Mouse (Mus musculus) E14TG2a.4 (cell line): Measurements from ENCODE around the gene Macrod2.

Source experiments
- CTCF ChIP-seq: conservative IDR thresholded peaks from 2 replicates; pipeline ENCODE4 v1.5.1; 2014; ENCODE audit warnings: low read length
- NANOG ChIP-seq: IDR thresholded peaks from 2 replicates; pipeline ENCODE4 v1.6.1; 2014; ENCODE audit warnings: borderline replicate concordance, low read length, mixed read lengths
- POU5F1 ChIP-seq: IDR thresholded peaks from 2 replicates; pipeline ENCODE4 v1.6.1; 2014; ENCODE audit warnings: low read length, borderline replicate concordance

DNA sequence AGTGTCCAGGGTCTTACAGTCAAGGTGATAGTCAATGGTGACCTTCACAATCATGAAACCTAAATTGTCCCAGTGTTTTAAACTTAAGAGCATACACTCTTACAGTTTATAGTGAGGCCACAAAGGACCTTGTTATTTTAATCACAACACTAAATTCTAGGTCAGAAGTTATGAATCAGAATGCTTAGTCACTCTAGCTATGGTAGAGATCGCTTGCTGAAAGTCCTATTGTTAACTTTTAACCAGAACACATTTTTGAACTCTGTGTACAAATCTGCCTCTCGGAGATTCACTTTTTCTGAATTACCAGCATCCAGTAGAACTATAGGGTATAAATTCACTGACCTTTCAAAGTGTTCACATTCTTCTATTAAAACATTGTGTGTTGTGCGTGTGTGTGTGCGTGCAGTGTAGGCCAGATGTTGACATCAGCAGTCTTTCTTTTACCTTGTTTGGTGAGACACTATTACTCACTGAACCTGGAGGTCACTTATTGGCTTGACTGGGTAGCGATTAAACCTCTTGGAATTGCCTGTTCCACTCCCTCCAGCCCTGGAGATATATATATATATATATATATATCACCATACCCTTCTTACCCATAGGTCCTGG, 452.8 kb downstream of the Macrod2 start:
- TF ChIP-seq CTCF = no peak
- TF ChIP-seq NANOG = no peak
- no peak for TF ChIP-seq POU5F1
